Mouse (Mus musculus) T-helper 2 cell (primary cell): ENCODE results near the gene Fam160a2.

Experiments used
- in situ Hi-C: fragments of 300-600 bp; cut with MboI, MseI; formaldehyde crosslinking; loops from one replicate; pipeline ENCODE4 v1.15.1; 2025; ENCODE audit warnings: high pct_unique_total_duplicates

The Fam160a2 gene

GRCm38 (mm10) chr7:105399935-105400624 lies at the start of gene Fam160a2:
Fam160a2 (minus strand) TSS chr7:105400054.
- in situ Hi-C loops = loop anchor here (10.0 kb wide), 1 partner anchor 225 kb away; no protein-coding TSS in a partner anchor

DNA sequence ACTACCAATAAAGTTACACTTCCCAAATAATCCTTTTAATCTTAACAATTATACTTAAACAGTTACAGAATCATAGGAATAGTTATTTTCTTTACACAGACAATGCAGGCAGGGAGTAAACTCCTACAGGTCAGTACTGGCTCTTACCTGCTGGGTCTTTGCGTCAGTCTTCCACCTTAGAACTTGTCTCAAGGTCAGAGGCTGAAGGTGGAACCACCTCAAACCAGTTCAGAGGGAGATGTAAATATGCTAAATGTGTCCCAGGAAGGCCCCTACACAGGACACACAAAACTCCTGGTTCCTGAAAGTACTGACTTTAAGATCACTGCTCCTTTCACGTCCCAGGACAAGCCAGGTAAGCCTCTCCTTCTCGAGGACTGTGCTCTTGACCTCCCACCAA lies 45.2 kb upstream of the Fam160a2 start:
- in situ Hi-C loops = no loop called here

- in situ Hi-C loops = no loop called here
Measured at GRCm38 (mm10) chr7:105441426-105441825, 41.6 kb upstream of the Fam160a2 start.

DNA sequence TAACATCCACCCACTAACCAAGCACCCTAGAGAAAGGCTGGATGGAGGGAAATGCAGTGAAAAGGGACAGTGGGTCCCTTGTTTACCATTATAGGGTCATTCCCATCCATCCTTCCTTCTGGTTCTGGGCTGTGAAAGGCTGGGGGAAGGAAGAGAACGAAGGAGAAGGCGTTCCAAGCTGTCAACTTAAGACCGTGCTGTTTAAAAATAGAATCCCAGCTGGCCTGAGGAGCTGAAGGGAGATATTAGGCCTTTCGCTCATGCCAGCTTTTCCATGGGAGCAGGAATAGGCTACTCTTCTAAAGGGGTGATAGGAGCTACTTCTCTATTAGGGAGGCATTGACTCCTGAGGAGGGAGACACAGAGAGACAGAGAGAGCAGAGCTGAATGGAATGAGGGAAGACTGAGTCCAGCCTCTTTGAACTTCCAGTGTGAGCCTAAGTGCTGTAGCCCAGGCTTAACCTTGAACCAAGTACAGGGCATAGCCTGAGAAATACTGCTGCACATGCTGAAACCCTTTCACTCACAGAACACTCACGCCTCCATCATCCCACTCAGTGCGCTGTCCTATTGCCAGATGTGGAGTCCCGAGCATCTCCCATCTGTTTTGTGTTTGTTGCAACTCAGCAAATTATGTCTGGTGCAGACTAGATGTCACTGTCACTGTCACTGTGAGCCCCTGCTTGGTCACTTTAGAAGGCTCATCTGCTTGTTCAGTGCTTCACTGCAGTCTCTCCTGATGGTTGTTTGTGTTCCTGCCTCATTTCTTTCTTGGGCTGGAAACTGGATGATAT lies 38.3 kb upstream of the Fam160a2 start:
- in situ Hi-C loops = loop anchor here (5.0 kb wide), 1 partner anchor 246 kb away; no protein-coding TSS in a partner anchor

- in situ Hi-C loops = loop anchor here (5.0 kb wide), 1 partner anchor 242 kb away; no protein-coding TSS in a partner anchor
Measured at GRCm38 (mm10) chr7:105434798-105435197, 34.9 kb upstream of the Fam160a2 start.

DNA sequence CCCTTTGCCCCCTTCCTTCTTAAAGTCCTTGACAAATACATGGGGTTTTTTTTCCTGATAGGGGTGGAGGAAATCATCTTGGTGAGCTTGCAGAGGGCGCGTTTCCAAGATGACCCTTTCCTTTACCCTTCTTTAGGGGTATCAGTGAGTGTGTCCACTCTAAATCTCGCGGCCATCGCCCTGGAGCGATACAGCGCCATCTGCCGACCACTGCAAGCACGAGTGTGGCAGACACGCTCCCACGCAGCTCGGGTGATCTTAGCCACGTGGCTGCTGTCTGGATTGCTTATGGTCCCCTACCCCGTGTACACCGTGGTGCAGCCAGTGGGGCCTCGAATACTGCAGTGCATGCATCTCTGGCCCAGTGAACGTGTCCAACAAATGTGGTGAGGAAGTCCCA lies 34.0 kb upstream of the Fam160a2 start:
- in situ Hi-C loops = no loop called here

GRCm38 (mm10) chr7:105432058-105432457 lies 32.2 kb upstream of the Fam160a2 start:
- in situ Hi-C loops = no loop called here

GRCm38 (mm10) chr7:105426051-105426450 lies 26.2 kb upstream of the Fam160a2 start:
- in situ Hi-C loops = loop anchor here (10.0 kb wide), 1 partner anchor 1759 kb away; no protein-coding TSS in a partner anchor

DNA sequence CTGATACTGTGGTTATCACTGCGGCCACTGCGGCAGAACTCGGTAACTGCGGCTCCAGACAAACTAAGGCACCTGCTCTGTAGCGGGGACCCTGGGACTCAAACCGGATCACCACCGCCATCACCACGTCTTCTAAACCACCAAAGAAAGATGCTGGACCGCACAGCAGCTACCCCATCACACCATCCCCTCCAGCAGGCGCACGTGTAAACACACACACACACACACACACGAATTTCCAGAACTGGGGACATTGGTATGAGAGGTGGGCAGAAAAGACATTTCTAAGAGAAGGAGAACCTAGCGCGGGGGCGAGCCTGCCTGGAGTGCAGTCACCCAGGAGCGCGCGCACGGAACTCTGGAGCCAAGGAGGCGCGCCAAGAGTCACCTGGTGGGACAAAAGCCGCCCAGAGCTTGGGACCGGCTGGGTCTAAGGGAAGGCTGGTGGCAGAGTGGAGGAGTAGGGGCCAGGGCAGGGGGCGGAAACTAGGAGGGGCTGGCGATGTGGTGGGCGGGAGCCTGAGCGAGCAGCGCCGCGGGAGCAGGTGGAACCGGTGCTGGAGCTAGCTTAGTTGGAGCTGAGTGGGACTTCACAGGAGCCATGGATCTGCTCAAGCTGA lies 25.7 kb upstream of the Fam160a2 start, which contains the start of gene Cckbr:
Gene Cckbr (plus strand): TSS at position 308 of the 620 bp plus-strand sequence.
- in situ Hi-C loops = loop anchor here (10.0 kb wide), 1 partner anchor 1759 kb away; no protein-coding TSS in a partner anchor

GRCm38 (mm10) chr7:105424368-105424767 lies 24.5 kb upstream of the Fam160a2 start:
- in situ Hi-C loops = loop anchor here (10.0 kb wide), 1 partner anchor 1760 kb away; no protein-coding TSS in a partner anchor

- in situ Hi-C loops = loop anchor here (10.0 kb wide), 1 partner anchor 1764 kb away; no protein-coding TSS in a partner anchor
Measured at GRCm38 (mm10) chr7:105420903-105421302, 21.0 kb upstream of the Fam160a2 start.

GRCm38 (mm10) chr7:105418106-105418505 lies 18.3 kb upstream of the Fam160a2 start:
- in situ Hi-C loops = no loop called here

- in situ Hi-C loops = no loop called here
Measured at GRCm38 (mm10) chr7:105416529-105416928, 16.7 kb upstream of the Fam160a2 start.

DNA sequence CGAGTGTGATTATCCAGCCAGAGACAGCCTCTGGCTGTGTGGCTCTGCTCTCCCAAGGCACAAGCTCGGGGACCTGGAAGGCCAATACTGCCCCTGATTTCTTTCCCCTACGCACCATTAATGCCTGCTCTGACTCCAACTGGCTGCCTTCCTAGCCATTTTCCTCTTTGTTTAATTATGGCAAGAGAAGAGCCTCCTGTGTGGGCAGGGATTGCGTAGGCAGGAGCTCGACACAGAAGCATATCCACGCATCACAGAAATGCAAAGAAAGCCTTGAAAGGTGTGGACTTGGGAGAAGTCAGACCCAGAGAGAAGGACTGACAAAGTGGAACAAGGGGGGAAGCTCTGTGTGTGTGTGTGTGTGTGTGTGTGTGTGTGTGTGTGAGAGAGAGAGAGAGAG lies 14.5 kb upstream of the Fam160a2 start:
- in situ Hi-C loops = loop anchor here (5.0 kb wide), 1 partner anchor 113 kb away; no protein-coding TSS in a partner anchor

DNA sequence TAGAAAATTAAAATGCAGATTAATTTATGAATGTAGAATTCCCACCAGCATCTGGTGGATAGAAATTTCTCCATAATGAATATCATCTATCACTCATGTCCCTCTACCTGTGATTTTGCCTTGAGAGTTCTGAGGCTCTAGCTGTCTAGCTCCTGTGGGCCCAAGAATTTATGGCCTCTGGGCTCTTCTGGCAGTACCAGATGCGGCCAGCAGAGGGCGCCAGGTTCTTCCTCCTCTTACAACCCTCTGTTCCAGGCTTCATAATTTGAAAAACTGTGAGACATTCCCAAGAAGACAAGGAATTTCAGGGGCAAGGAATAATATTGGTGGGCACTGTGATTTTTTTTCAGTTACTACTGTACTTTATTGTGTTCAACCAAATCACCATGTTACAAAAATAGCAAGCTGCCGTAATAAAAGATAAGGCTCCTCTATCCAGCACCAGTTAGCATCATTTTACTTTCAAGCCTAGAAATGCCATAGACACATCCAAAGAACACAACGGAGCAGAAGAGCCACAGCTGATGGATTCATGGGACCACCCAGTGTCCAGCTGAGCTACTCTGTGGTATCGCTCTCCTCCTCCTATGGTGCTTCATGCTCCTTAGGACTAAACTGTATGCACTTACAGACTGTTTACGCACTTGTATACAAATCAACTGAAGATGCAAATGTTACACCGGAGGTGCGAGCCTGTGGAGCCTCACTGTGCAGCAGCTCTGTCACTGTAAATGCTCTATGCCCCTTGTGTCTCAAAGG lies 12.2 kb upstream of the Fam160a2 start:
- in situ Hi-C loops = loop anchor here (5.0 kb wide), 1 partner anchor 115 kb away; no protein-coding TSS in a partner anchor

- in situ Hi-C loops = loop anchor here (10.0 kb wide), 1 partner anchor 218 kb away; no protein-coding TSS in a partner anchor
Measured at GRCm38 (mm10) chr7:105406322-105406721, 6.5 kb upstream of the Fam160a2 start.

DNA sequence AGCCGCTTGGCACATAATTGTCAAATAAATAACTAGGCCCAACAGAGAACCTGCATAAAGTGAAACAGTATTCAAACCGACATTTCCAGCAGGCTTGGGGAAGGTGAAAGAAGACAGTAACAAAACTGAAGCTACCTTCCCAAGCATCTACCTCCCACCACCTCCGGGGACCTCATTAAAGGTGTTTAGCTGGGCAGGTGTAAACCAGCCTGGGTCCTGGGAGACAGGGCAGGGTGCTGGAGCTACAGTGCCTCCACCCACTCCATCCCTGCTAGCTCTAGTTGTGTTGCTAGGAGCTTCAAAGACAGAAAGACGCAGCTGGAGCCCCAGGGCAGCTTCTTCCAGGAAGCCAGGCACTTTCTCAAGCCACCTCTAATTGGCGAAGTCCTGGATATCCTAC lies 4.4 kb upstream of the Fam160a2 start, which contains the start of gene Cnga4:
Gene Cnga4 (plus strand): TSS at position 301 of the 400 bp plus-strand sequence.
- in situ Hi-C loops = loop anchor here (10.0 kb wide), 1 partner anchor 221 kb away; no protein-coding TSS in a partner anchor

DNA sequence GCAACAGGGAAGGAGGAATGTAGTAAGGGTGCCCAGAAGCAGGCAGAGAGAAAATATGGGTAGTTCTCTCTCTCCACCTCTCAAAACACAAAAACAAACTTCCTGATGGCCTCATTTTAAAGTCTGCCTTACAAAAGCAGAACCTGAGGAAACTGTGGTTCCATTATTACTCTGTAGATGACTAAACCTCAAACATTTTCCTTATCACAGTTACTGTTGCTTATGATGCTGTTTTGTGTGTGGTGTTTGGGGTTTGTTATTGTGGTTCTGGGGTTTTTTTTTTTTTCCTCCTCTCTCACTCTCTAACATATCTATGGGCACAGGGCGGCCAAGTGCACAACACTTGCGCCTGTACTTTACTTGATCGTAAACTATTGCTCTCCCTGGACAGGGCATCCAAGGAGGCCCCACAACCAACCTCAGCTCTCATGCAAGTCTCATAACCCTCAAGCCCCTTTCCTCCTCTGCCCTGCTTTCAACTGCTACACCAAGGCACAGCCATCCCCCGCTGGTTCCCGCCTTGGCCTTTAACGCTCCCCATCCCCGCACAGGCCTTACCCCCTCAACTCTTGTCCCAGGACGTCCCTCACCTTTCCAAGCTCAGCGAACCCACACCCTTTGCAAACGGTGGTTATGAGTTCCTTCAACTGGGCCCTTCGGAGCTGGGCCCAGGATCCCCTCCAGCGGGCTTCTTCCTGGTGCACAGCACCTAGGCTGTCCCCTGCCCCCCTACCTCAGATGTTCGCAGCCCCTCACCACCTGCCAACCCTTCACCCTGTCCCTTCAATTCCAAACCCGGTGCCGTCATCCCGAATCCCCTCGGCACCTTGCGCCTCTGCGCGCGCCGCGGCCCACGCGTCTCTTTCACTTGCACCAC lies 558 bp downstream of the Fam160a2 start:
- in situ Hi-C loops = no loop called here

- in situ Hi-C loops = no loop called here
Measured at GRCm38 (mm10) chr7:105396126-105396525, 3.7 kb downstream of the Fam160a2 start.
